Comparison of ENCODE assay signal across 10 mouse cellular contexts in the genomic region with DNA sequence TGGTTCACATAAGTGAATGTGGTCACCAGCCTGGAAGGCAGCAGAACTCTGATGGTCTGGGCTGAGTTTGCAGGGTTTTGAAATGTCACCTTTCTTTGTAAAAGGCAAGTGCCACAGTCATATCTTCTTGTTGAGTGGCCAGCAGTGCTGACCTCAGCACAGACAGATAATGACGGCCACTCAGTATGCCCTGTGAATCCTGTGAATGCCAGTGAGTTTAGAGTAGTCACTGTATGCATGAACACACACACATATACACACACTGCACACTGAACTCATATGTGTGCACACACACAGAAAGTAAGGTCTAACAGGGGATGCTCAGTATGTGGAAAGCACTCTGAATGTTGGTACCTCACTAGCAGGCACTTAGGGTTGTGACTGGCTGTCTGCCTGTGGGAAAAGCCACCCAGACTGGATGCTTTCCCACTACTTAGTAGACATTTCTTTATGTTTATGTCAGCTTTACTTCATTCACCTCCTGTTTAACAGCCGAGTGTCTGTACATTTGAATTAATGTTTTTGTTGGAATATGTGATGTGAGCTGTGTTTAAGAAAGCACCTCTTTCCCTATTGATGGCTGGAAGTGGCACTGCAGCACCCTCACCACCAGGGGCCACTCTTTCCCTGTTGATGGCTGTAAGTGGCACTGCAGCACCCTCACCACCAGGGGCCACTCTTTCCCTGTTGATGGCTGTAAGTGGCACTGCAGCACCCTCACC.
DNase-seq lines count a peak whose midpoint lies in the region; ATAC-seq and TF ChIP-seq lines count a peak whose summit lies in the region.
"Had no signal": no experiment of that assay in that cellular context is flagged by ENCODE, and none has a peak within 500 bp of the region (broad histone marks: within the 10 kb centered on the region; RNA-seq: fewer than 3 reads in every experiment).

No protein-coding gene starts in this region.

- H3K4me1 ChIP-seq in forebrain, postnatal 0 days (ENCODE audit: insufficient read depth): no peaks in the 10 kb centered on the region
- no peaks in the 10 kb centered on the region for H3K4me1 ChIP-seq in forebrain, embryonic 11.5 days (replicated peaks; ENCODE audit: control insufficient read depth, insufficient read depth, low read length)
- H3K4me1 ChIP-seq: limb, embryonic 10.5 days; midbrain, embryonic 15.5 days; neural tube, embryonic 13.5 days had no signal

- no peak overlapping the region for H3K27ac ChIP-seq in forebrain, postnatal 0 days (ENCODE audit: low read depth, low read length)
- H3K27ac ChIP-seq in forebrain, embryonic 11.5 days (ENCODE audit: low read depth, low read length): no peak overlapping the region
- H3K27ac ChIP-seq in layer of hippocampus, adult 2 months: no peak overlapping the region; the same call in 1 of the 2 replicates
- H3K27ac ChIP-seq: limb, embryonic 10.5 days; midbrain, embryonic 15.5 days; neural tube, embryonic 13.5 days had no signal

- POLR2A ChIA-PET in Patski (lab: Charles Lee): no interaction called here

- no peak overlapping the region for H3K4me2 ChIP-seq in forebrain, postnatal 0 days (ENCODE audit: low read depth)
- no peak overlapping the region for H3K4me2 ChIP-seq in forebrain, embryonic 11.5 days (ENCODE audit: low read depth, low read length, severe bottlenecking)
- H3K4me2 ChIP-seq: midbrain, embryonic 15.5 days; neural tube, embryonic 13.5 days had no signal

- intact Hi-C loops in left cerebral cortex, postnatal 36 days (cut with DNase I): loop anchor here (10.0 kb wide), 1 partner anchor 1692 kb away; no protein-coding TSS in a partner anchor

- H3K27me3 ChIP-seq in forebrain, postnatal 0 days (ENCODE audit: insufficient read depth, low read length): no peaks in the 10 kb centered on the region
- no peaks in the 10 kb centered on the region for H3K27me3 ChIP-seq in forebrain, embryonic 11.5 days (ENCODE audit: control insufficient read depth, insufficient read depth, low read length)
- H3K27me3 ChIP-seq in Patski: no peaks in the 10 kb centered on the region
- H3K27me3 ChIP-seq: midbrain, embryonic 15.5 days; neural tube, embryonic 13.5 days had no signal

- no peak overlapping the region for H3K9ac ChIP-seq in forebrain, postnatal 0 days
- H3K9ac ChIP-seq in forebrain, embryonic 11.5 days (ENCODE audit: low read length): no peak overlapping the region
- H3K9ac ChIP-seq: midbrain, embryonic 15.5 days; neural tube, embryonic 13.5 days had no signal

- CTCF ChIA-PET in Patski (lab: Charles Lee): interaction anchor here (0.6 to 1.8 kb wide), 10 partner anchors 11 to 786 kb away, joined by 3 to 6 read pairs (median 3); no protein-coding TSS in a partner anchor

- peak; percentile 60 for TF ChIP-seq CTCF in forebrain, postnatal 0 days (IDR thresholded peaks at IDR 0.05; ENCODE audit: low read depth)
- TF ChIP-seq CTCF in layer of hippocampus, adult 2 months (conservative IDR thresholded peaks at IDR 0.05): peak; percentile 49
- TF ChIP-seq CTCF in Patski (IDR thresholded peaks at IDR 0.05): peak; percentile 58

- H3K4me3 ChIP-seq in forebrain, postnatal 0 days (ENCODE audit: low read depth, low read length): no peak overlapping the region
- no peak overlapping the region for H3K4me3 ChIP-seq in forebrain, embryonic 11.5 days (ENCODE audit: low read depth, low read length)
- H3K4me3 ChIP-seq in layer of hippocampus, adult 2 months: no peak overlapping the region
- H3K4me3 ChIP-seq: limb, embryonic 10.5 days; midbrain, embryonic 15.5 days; neural tube, embryonic 13.5 days had no signal

- peaks cover 4% of the 10 kb centered on the region; the same call in 1 of the 2 replicates for H3K36me3 ChIP-seq in forebrain, postnatal 0 days (ENCODE audit: insufficient read depth)
- no peaks in the 10 kb centered on the region for H3K36me3 ChIP-seq in forebrain, embryonic 11.5 days (ENCODE audit: control insufficient read depth, insufficient read depth, low read length)

- in situ Hi-C loops in Patski (cut with MboI; ENCODE audit: low pct_unique_long_range_greater_than_20kb): loop anchor here (5.0 to 25.0 kb wide), 2 partner anchors 536 to 779 kb away; no protein-coding TSS in a partner anchor

- ATAC-seq in forebrain, postnatal 0 days: no peak
- no peak for ATAC-seq in forebrain, embryonic 11.5 days (replicated peaks; ENCODE audit: low FRiP score)
- ATAC-seq in Patski: no peak
- ATAC-seq in monocyte, adult 5-6 weeks (replicated peaks; ENCODE audit: insufficient number of reproducible peaks, low FRiP score, low TSS enrichment, poor library complexity, severe bottlenecking): 0 out of 2 replicates have a peak, but pooled peaks have one; percentile 4
- ATAC-seq: midbrain, embryonic 15.5 days had no signal

- H3K9me3 ChIP-seq in forebrain, postnatal 0 days (ENCODE audit: low read length): no peaks in the 10 kb centered on the region
- H3K9me3 ChIP-seq in forebrain, embryonic 11.5 days (ENCODE audit: control insufficient read depth, low read length): no peaks in the 10 kb centered on the region
- H3K9me3 ChIP-seq: limb, embryonic 10.5 days; midbrain, embryonic 15.5 days; neural tube, embryonic 13.5 days had no signal

- no peak for DNase-seq in forebrain, postnatal 0 days
- no peak for DNase-seq in forebrain, embryonic 11.5 days (ENCODE audit: low spot score)
- DNase-seq in layer of hippocampus, adult 2 months (ENCODE audit: low spot score in 2 of 2): no peak
- no peak for DNase-seq in layer of hippocampus, adult 9-11 months
- DNase-seq in Patski (ENCODE audit: low read depth, low spot score): no peak
- DNase-seq in left cerebral cortex, postnatal 36 days (ENCODE audit: low spot score in 2 of 2): no peak

- 89% methylated on average over 2 of the region's 2 CpGs for WGBS in forebrain, postnatal 0 days
- WGBS in forebrain, embryonic 11.5 days: 95% methylated on average over 2 of the region's 2 CpGs
